Mouse (Mus musculus) spleen, adult 2 months (tissue): Measurements from ENCODE around the gene Olfr12.

Experiments used
- CTCF ChIP-seq: fragments of 200-500 bp; IDR thresholded peaks from 2 replicates; pipeline ENCODE4 v1.5.1; 2011; ENCODE audit warnings: mild to moderate bottlenecking, inconsistent platforms; ENCODE audit not compliant: insufficient read depth, insufficient read length, insufficient replicate concordance; ENCODE audit errors: extremely low read depth
- POLR2A ChIP-seq: fragments of 200-500 bp; IDR thresholded peaks from 2 replicates; pipeline ENCODE4 v1.6.1; 2011; ENCODE audit warnings: low read depth, low read length, inconsistent platforms

GRCm38 (mm10) chr1:92653179-92653578, 35.6 kb downstream of the Olfr12 start:
- TF ChIP-seq POLR2A (no peak), CTCF (no peak)
